Mouse (Mus musculus) bone marrow, adult 2 months (tissue): ENCODE measurements around the gene Pfkfb4. TPM values are rescaled to one million over a fixed set of nuclear protein-coding genes. Genes with fewer than 3 reads are reported as not detected.

Experiments
- H3K27ac ChIP-seq: fragments of 200-500 bp; 2 replicates; pipeline ENCODE4 v1.5.1; 2012; ENCODE audit warnings: low read depth, mild to moderate bottlenecking, control low read depth, inconsistent platforms, low read length; ENCODE audit not compliant: control insufficient read depth, poor library complexity, insufficient read depth
- H3K4me1 ChIP-seq: fragments of 200-500 bp; 2 replicates; pipeline ENCODE4 v1.6.1; 2011; ENCODE audit warnings: low read length; ENCODE audit not compliant: control insufficient read depth, insufficient read depth
- H3K4me3 ChIP-seq: fragments of 200-500 bp; replicated peaks from 2 replicates; pipeline ENCODE3; 2011; ENCODE audit warnings: mild to moderate bottlenecking, low read depth, low read length, control low read depth; ENCODE audit not compliant: control insufficient read depth
- CTCF ChIP-seq: fragments of 200-500 bp; IDR thresholded peaks from 2 replicates; pipeline ENCODE4 v1.5.1; 2011; ENCODE audit warnings: low read length, control low read depth; ENCODE audit not compliant: control insufficient read depth, insufficient read depth
- POLR2A ChIP-seq: fragments of 200-500 bp; IDR thresholded peaks from 2 replicates; pipeline ENCODE4 v1.6.1; 2011; ENCODE audit warnings: low read depth, mild to moderate bottlenecking, control low read depth, low read length, borderline replicate concordance; ENCODE audit not compliant: control insufficient read depth
- WGBS: fragments of 180-500 bp; shearing (Covaris S2); methylation state at CpG from one replicate; pipeline ENCODE4 v1.1.7; 2018; 5-methylcytosine and 5-hydroxymethylcytosine counted together
- polyA plus RNA-seq: library from polyadenylated mRNA; stranded (reverse); fragments of >200 nt; gene quantifications from 2 replicates; pipeline ENCODE4 v1.2.4, GENCODE M21; 2011; ENCODE audit warnings: low replicate concordance; ENCODE audit not compliant: missing spikeins, insufficient read depth, insufficient read length

Pfkfb4 gene
- polyA plus RNA-seq, 1 experiment: 35.2 TPM

DNA sequence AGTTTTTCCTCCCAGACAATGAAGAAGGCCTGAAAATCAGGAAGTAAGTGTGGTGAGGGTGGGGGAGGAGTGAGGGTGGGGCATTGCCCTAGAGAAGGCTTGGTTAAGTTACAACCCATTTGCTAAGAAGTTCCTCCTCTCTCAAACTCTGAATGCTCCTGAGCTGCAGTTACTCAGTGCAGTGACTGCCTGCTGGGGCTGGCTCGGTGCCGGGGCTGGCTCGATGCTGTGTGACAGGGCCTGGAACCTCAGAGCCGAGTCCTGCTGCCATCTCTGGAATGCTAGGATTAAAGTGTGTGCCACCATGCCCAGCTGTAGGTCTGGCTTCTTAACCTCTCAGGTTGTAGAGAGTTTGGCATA lies 7.6 kb downstream of the Pfkfb4 start:
- Histone ChIP-seq H3K4me3 (peak overlapping the region; percentile 11), H3K27ac (peak overlapping the region; percentile 94), H3K4me1 (peaks cover 13% of the 10 kb centered on the region; the same call in 1 of the 2 replicates)
- WGBS: 3% methylated on average over 4 of the region's 4 CpGs
- peak; percentile 41; the same call in 1 of the 2 replicates for TF ChIP-seq POLR2A
- no peak for TF ChIP-seq CTCF

DNA sequence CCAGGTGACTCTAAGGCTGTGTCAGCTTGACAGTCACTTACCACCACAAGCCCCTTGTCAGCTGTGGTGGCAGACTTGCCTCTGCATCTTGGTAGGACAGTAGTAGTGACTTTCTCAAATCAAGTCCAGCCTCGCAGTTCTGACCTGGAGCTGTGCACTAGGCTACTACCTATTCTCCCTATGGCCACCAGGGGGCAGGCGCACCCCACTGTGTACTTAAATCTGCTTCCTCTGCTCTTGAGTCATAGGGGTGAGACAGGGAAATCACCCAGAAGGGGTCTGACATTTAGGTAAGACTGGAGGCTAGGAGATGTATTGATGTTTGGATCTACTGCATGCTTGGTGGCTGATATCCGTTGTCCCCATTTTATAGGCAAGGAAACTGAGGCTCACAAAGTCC lies 9.1 kb downstream of the Pfkfb4 start:
- Histone ChIP-seq H3K4me1 (peaks cover 12% of the 10 kb centered on the region; the same call in 1 of the 2 replicates), H3K4me3 (no peak overlapping the region), H3K27ac (no peak overlapping the region)
- TF ChIP-seq CTCF: peak; percentile 98
- TF ChIP-seq POLR2A: no peak
- 14% methylated on average over 3 of the region's 3 CpGs for WGBS

- WGBS: 64% methylated on average over 2 of the region's 2 CpGs
- Histone ChIP-seq H3K4me3 (no peak overlapping the region), H3K4me1 (peaks cover 9% of the 10 kb centered on the region; the same call in 1 of the 2 replicates), H3K27ac (no peak overlapping the region)
- TF ChIP-seq CTCF: peak; percentile 72
- no peak for TF ChIP-seq POLR2A
Observed at GRCm38 (mm10) chr9:109003201-109003600, 11.6 kb downstream of the Pfkfb4 start.

DNA sequence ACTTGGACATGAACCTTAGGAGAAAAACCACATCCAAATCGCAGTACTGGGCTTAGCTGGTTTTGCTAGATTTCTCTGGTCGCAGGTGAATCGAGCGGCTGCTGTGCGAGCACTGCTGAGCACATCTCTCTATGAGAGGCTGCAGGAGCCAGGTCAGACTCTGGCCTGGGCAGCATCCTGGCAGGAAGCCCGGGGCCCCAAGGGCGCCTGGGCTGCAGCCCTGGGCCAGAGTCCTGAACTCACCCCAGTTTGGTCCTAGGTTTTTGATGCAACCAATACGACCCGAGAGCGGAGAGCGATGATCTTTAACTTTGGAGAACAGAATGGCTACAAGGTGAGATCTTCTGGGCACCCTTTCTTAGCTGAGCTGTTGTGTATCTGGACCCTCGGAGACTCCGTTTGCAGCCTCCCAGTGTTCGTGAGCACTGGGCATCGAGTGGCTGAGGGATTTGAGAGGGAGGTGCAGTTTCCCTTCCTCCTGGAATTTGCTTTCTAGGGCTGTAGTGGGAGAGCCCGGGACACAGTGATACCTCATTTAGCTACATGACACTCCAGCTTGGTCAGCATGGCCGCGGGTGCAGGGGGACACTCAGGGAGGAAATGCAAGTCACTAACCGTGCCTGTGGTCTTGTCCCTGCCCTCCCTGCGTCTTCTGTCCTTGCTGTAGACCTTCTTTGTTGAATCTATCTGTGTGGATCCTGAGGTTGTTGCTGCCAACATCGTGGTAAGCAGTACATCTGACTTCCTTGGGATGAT lies 15.6 kb downstream of the Pfkfb4 start:
- TF ChIP-seq CTCF: no peak
- TF ChIP-seq POLR2A: no peak
- Histone ChIP-seq H3K4me3 (no peak overlapping the region), H3K27ac (no peak overlapping the region), H3K4me1 (no peaks in the 10 kb centered on the region)
- 73% methylated on average over 21 of the region's 21 CpGs for WGBS

DNA sequence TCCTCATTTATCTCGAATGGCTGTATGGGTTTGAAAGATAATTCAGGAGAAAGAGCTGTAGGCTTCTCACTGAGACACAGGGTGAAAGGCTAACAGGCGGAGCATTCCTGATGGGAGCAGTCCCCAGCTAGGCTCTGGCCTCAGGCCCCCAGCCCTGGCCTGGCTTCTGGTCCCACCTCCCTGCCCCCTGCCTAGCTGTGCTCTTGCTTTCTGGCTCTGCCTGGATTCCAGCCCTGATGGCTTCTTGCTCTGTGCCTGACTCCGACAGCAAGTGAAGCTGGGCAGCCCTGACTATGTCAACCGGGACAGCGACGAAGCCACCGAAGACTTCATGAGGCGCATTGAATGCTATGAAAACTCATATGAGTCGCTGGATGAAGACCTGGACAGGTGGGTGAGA lies 16.5 kb downstream of the Pfkfb4 start:
- Histone ChIP-seq H3K27ac (no peak overlapping the region), H3K4me1 (no peaks in the 10 kb centered on the region), H3K4me3 (no peak overlapping the region)
- WGBS: 85% methylated on average over 9 of the region's 9 CpGs
- no peak for TF ChIP-seq POLR2A
- no peak for TF ChIP-seq CTCF

GRCm38 (mm10) chr9:109008994-109009635 lies 17.5 kb downstream of the Pfkfb4 start:
- Histone ChIP-seq H3K27ac (no peak overlapping the region), H3K4me1 (no peaks in the 10 kb centered on the region), H3K4me3 (no peak overlapping the region)
- 51% methylated on average over 10 of the region's 10 CpGs for WGBS
- TF ChIP-seq CTCF: no peak
- TF ChIP-seq POLR2A: no peak

DNA sequence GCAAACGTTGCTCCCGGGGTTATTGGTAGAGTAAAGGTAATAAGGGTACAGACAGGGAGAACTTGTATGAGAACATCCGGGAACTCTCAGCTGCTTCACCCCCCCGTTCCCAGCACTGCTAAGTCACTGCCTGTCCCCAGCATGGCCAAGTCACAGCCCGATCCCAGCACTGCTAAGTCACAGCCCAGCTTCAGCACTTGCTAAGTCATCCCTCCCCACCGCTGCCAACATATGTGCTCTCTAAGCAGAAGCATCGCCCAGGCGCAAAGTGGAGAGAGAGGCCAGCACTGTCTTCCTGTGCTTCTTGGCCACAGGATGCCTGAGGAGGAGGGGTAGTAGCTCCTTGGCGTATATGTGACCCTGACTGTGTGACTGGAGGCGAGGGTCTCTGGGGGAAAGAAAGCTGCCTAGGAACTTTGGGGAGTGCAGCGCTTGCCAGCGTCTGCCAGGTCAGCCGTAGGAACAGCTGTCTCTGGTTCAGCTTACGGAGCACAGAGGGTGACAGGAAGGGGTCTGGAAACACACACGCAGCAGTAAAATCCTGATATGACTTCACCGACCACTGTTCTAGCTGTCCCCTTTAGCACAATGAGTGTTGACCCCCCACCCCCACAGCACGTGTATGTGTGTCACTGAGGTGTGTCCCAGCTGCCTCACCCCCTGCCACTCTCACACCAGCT lies 18.2 kb downstream of the Pfkfb4 start:
- no peak overlapping the region for H3K4me3 ChIP-seq
- 17% methylated on average over 17 of the region's 17 CpGs for WGBS
- no peak for TF ChIP-seq POLR2A
- no peak for TF ChIP-seq CTCF
- H3K4me1 ChIP-seq: no peaks in the 10 kb centered on the region
- H3K27ac ChIP-seq: no peak overlapping the region

DNA sequence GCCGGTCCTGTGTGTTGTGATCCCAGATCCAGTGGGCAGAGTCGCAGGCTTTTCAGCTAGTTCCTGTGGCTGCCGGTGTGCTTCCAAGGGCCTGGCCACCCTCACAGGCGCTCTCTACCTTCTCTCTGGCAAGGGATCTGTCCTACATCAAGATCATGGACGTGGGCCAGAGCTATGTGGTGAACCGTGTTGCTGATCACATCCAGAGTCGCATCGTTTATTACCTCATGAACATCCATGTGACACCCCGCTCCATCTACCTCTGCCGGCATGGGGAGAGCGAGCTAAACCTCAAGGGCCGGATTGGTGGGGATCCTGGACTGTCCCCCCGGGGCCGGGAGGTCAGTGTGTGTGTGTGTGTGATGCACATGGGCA lies 18.7 kb downstream of the Pfkfb4 start:
- H3K4me3 ChIP-seq: no peak overlapping the region
- no peaks in the 10 kb centered on the region for H3K4me1 ChIP-seq
- 56% methylated on average over 14 of the region's 14 CpGs for WGBS
- TF ChIP-seq CTCF (no peak), POLR2A (no peak)
- no peak overlapping the region for H3K27ac ChIP-seq

DNA sequence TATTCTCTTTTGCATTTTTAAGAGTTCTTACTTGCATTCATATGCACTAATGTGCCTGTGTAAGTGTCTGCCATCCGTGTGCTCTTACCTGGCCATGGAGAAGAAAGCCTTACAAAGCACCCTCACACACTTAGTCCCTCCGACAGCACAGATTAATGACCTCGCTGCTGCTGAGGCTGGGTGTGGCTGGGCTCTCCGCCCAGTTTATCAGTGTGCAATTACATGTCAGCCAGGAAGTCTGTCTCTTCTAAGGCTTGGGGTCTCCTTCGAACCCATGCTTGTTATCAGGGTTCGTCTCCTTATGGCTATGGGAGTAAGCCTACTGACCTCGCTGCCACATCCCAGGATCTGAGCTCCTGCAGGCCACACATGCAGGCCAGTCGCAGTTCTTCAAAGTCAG lies 23.8 kb downstream of the Pfkfb4 start:
- Histone ChIP-seq H3K4me3 (no peak overlapping the region), H3K4me1 (peaks cover 4% of the 10 kb centered on the region; the same call in 1 of the 2 replicates), H3K27ac (no peak overlapping the region)
- 66% methylated on average over 8 of the region's 8 CpGs for WGBS
- no peak for TF ChIP-seq POLR2A
- TF ChIP-seq CTCF: no peak
